Mouse (Mus musculus) MN1 (cell line): ENCODE results near the gene Ttyh1.

Experiments
- DNase-seq: peaks from one replicate; pipeline ENCODE4 v3.0.0-alpha.2; 2016; ENCODE audit warnings: low spot score

The Ttyh1 gene

DNA sequence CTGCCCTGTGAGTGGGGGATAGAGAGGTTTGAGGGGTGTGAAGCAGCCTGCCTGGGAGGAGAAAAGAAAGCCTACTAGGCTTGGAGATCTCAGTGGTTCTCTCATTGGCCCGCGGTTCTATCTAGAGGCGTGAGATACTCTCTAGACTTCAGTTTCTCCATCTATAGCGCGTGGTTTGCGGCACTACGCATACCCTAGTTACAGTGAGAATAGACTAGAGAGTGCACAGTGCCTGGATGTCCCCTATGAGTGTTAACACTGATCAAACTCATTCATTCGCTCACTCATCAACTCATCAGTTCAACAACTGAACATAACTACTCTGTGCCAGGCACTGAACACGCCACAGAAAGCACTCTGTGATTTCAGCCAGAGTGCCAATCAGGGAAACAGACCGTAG is 3.6 kb downstream of the Ttyh1 start:
- DNase-seq, result no peak

DNA sequence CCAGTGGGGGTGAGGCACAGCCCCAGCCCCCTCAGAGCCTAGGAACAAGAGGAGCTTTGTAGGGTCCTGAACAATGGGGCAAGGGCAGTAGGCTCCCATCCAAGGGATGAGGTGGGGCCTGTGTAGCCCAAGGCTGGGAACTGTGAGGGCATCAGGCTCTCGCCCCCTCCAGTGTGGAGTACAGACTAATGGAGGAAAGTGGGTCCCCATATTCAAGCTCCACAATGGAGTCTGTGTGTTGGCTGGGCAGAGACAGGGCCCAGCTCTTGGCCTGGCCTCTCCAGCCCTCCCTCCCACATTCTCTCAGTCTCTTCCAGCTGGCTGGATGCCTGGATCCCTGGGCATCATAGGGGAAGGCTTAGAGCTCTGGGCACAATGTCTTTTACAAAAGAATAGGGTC is 4.5 kb downstream of the Ttyh1 start:
- peak; percentile 48 for DNase-seq

DNA sequence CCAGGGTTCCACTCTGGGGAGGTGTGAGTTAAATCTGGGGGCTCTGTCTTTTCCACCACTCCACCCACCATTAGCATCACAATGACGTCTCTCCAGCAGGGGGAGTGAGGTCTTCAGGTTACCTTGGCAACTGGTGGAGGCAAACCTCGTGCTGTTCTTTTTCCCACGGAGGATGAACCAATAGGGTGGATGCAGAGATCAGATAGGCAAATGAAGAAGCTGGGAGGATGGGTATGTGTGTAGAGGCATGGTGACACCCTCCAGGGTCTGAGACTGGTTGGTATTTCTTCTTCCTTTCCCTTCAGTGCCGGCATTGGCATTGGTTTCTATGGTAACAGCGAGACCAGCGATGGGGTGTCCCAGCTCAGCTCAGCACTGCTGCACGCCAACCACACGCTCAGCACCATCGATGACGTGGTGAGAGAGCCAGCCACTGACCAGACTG is 5.1 kb downstream of the Ttyh1 start:
- peak; percentile 75 for DNase-seq

DNA sequence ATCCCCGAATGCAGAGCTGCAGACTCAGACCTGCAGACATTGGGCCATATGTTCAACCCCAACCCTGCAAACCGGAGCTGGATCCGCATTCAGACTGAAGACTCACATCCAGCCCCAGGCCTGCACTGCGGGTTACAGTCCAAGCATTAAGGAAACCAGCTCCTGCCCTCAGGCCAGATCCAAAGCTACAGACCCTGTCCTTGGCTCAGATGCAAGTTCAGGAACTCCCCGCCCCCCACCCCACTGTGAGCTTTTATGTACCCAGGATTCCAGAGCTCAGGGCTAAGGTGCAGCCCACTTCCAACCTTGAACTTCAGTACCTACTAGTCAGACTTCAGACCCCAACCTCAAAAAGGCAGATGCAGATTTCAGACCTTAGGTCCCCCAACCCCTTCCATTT is 5.6 kb downstream of the Ttyh1 start:
- no peak for DNase-seq

DNA sequence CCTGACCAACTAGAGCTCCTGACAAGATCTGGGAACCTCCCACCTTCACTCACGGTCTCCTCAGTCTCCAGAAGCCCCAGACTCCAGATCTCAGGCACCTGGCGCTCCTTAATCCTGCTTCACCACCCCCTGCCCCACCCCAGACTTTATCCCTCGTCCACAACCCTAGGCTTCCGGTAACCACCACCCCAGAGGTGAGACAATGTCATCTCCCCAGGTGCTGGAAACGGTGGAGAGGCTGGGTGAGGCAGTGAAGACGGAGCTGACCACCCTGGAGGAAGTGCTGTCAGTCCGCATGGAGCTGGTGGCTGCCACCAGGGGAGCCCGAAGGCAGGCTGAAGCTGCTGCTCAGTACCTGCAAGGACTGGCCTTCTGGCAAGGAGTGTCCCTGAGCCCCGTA is 6.1 kb downstream of the Ttyh1 start:
- no peak for DNase-seq

DNA sequence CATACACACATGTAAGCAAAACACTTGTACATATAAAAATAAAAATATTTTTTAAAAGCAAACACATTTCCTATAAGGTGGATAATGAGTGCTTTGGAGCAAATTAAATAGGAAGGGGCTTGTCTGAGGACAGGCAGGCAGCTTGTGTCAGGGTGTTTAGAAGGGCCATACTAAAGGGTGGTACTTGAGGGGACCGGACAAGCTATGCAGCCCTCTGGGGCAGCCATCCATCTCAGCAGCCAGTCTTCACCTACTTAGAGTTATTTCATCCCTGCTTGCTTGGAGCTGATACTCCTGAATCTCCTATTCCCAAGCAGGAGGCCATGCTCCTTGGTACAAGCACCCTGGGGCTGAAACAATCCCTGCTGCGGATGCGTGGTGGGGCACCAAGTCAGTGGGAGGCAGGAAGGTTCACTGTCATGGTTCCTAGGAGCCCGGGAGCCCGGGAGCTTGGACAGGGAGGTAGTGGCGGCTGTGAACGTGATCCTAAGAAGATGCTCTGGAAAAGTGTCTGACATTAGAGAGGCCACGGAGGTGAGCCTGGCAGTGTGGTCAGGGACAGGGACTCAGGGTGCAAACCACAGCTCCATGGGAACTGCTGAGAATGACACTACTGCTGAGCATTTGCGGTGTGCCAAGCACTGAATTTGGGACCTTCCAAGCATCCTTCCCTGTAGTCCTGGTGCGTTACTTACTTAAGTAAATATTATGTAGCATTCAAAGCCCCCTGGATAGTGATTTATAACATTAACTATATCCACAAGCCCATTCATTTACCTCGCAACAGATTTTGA is 8.0 kb downstream of the Ttyh1 start:
- no peak for DNase-seq

DNA sequence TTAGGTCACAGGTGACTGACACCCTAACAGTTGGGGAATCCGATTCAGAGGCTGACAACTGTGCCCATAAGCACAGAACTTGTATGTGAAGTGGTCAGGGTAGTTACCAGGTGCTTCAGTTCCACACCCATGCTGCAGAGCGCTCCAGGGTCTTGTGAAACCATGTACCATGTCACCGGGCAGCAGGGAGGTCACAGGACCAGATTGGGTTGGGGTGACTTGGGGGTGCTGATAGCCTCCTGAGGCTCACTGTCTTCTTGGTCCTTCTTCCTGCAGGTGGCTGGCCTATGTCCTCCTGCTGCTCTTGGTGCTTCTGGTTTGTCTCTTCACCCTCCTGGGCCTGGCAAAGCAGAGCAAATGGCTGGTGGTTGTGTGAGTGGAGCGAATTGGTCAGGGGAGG is 8.7 kb downstream of the Ttyh1 start:
- no peak for DNase-seq

DNA sequence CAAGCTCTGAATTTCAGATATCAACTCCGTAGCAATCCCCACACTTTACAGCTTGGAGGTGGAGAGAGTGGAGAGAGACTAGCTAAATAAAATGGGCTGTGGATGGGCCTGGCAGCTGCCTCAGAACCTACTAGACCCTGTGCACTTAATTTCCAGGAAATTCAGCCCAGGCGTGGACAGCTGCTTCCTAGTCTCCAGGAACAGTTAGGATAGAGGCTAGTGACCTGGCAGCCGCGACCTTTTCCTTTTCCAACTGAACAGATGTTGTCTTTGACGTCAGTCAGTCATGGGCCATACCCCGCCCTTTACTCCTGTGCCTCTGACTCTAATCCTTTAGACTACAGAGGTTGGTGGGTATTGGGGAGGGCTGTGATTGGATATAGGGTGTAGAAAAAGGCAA is 9.7 kb downstream of the Ttyh1 start:
- DNase-seq, result no peak

DNA sequence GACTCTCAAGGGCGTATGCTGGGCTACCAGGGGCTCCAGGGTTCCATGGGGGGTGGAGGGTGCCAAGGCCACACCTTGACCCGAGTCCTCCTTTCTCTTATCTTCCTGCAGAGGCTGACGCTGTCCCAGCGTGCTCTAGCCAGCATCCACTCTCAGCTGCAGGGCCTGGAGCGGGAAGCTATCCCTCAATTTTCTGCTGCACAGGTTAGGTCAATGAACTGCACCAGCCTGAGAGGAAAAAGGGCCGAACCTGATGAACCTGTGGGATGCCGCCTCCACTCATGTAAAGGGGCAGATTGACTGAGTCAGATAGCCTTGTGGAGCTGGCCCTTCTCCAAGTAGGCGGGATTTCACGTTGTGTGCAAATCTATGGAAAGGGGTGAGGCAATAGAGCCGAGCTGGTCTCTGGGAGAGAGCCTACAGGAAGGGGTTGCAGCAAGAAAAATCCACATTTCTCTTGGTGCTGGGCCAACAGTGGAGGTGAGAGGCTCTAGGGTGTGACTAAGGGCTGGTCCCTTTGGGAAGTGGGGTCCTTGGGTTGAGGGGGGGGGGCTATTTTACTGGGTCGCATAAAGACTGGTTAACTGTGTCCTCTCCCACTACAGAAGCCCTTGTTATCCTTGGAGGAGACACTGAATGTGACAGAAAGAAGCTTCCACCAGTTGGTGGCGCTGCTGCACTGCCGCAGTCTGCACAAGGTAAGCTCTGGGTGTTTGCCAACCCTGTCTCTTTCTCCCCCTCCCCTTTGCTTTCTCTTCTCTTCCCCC is 11.7 kb downstream of the Ttyh1 start:
- DNase-seq, result peak; percentile 86

DNA sequence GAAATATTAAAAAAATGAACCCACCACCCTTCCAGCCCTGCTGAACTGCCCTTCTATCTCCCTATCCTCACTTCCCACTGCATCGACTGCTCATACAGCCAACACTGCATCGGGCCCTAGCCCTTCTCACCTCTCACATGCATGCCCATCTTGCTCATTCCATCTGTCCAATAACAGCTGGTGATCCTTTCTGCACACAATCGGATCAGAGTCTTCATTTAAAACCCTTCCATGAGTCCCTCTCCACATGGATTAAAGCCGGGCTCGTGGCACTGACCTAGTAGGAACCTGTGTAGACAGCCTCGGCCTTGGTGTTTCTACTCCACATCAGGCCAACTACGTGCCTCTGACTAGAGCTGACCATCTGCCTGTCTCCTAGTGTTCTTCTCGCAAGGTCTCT is 12.8 kb downstream of the Ttyh1 start:
- DNase-seq, result no peak

DNA sequence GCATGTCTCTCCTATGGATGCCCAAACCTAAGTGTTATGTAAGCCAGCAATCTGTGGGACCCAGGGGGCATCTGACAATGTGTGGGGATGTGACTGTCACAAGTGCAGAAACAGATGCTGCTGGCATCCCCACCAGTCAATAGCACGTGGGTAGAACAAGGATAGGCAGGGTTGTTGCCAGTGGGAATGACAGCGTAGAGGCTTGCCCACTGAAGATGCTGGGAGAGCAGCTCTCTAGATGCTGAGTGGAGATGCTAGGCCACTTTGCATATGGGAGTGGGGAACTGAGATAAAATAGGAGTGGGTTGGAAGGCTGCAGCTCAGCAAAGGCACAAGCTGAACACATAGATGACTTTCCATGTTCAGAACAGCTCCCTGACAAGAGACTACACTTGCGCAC is 13.4 kb downstream of the Ttyh1 start:
- DNase-seq, result no peak

DNA sequence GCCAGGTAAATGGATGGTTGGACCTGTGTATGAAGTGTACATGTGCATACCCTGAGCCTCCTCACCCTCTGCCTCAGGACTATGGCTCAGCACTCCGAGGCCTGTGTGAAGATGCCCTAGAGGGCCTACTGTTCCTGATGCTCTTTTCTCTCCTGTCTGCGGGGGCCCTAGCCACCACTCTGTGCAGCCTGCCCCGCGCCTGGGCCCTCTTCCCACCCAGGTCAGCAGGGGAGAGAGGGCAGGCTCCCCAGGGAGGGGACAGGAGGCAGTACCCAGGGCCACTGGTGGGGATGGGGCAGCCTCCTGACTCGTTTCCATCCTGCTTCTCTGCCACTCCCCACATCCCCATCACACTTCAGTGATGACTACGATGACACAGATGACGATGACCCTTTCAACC is 13.8 kb downstream of the Ttyh1 start:
- DNase-seq, result no peak

DNA sequence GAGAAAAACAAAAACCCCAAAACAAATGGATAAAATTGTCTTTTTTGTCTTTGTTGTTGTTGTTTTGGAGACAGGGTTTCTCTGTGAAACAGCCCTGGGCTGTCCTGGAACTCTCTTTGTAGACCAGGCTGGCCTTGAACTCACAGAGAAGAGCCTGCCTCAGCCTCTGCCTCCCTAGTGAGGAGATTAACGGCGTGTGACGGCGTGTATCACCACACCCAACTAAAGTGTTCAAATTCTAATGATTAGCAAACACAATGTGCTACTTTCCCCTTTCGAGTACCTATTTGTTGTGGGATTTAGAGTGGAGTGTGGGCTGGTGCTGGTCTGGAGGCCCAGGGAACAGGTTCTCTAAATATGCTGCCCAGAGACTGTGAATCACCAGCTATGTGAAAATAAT is 15.7 kb downstream of the Ttyh1 start:
- no peak for DNase-seq

DNA sequence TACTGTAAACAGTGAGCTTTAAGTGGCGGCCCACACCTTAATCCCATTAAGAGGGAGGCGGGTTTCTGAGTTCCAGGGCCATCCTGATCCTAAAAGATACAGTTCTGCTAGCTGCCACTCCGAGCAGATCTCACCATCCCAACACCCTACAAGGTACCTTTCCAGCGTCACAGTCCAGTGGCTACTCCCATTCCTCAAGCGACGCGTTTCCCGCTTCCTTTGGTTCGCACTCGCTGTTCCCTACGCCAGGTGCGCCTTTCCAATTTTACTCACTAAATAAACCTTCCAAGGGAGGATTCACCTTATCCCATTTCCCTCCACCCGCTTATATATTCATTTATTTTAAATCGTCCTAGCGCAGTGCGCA is 17.2 kb downstream of the Ttyh1 start:
- no peak for DNase-seq

DNA sequence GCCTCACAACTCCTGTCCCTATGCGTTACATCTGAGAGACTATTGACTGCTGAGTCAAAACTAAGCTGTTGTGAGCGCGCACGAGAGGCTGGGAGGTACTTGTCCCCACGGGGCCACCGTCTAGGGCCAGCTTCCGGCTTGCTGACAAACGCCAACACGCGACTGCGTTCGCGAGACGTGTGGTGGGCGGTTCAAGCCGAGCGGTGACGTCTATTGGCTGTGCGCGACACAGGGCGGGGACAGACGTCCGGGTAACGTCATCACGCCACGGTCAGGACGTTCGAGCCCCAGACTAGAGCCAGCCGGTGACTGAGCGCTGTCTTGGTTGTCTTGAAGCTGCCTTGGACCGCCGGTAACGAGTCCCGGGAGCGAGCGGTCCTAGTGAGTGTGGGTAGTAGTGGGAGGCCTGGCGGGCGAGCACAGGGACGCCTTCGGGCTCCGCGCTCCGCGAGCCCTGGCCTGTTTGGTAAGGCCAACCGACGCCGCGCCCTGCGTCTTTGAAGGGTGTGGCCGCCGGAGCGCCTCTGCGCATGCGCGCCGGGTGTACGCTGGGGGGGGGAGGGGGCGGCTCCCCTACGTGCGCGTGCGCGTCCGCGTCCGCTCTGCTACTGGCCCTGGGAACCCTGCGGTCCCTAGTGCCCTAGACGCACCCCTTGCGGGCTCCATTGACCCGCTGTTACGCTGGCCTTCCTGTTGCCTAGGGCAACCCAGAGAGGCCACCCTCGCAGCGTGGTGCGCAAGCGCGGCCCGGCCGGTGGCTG is 17.7 kb downstream of the Ttyh1 start, which contains the start of gene Leng8:
TSS of gene Leng8 (plus strand) at position 269 of the 761 bp plus-strand sequence.
- DNase-seq, result peak; percentile 97

DNA sequence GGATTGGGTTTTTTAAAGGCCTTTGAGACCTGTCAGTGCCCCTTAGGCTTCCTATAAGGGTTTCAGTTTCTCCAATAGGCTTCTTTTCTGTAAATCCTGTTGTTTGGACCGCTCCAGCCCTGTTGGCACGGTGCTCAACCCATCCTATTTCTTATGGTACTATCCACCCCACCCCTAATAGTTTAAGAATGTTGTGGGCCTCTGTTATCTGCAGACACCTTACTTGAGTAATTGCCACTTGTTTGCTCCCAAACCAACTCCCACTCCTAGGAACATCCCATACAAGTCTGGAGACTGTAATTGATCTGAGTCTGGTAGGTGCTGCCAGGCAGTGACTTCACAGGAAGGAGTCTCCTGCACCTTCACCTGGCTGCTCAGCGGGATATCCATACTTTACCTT is 18.5 kb downstream of the Ttyh1 start:
- DNase-seq, result no peak

DNA sequence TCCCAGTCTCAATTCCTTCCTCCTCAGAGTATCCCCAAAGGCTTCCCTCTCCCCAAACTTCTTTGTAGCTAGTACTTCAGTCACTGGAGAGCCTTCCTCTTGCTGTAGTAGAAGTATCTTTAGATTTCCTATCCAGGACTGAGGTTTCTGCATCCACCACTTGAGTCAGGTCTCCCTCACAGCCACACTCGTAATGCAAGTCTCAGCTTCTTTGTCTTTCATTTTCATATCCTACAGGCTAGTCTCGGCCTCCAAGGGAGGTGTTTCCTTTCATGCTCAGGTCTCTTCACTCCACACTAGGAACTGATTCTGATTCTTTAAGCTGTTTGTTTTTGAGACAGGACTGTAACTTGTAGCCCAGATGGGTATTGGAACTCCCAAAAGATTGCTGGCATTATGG is 19.0 kb downstream of the Ttyh1 start:
- no peak for DNase-seq

DNA sequence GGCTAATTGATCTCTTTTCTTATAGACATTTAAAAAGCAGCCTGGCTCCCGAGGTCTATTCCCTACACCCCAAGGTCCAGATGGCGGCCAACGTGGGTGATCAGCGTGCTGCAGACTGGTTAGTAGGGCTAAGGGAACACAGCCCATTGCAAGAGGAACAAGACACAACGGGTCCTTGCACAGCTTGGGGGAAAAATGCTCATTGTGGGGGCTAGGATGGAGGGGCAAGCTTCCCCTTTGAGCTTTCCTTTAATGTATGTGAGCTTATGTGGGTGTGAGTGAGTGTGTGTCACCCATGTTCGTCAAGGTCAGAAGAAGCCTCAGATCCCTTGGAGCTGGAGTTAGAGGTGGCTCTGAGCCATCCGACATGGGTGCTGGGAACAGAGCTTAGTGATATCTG is 19.5 kb downstream of the Ttyh1 start:
- DNase-seq, result no peak

DNA sequence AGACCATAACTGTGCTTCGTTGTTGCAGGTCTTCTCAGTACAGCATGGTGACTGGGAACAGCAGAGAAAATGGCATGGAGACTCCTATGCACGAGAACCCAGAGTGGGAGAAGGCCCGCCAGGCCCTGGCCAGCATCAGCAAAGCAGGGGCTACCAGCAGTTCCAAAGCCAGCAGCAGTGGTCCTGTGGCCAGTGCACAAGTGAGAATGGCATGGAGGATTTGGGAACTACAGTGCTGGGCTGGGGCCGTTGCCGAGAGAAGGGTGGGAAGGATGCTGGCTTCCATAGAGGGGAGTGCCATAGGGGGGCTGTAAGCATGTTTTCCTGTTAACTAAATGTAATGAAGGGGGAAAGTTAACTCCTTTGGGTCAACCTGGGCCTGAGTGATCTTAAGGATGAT is 20.2 kb downstream of the Ttyh1 start:
- no peak for DNase-seq

DNA sequence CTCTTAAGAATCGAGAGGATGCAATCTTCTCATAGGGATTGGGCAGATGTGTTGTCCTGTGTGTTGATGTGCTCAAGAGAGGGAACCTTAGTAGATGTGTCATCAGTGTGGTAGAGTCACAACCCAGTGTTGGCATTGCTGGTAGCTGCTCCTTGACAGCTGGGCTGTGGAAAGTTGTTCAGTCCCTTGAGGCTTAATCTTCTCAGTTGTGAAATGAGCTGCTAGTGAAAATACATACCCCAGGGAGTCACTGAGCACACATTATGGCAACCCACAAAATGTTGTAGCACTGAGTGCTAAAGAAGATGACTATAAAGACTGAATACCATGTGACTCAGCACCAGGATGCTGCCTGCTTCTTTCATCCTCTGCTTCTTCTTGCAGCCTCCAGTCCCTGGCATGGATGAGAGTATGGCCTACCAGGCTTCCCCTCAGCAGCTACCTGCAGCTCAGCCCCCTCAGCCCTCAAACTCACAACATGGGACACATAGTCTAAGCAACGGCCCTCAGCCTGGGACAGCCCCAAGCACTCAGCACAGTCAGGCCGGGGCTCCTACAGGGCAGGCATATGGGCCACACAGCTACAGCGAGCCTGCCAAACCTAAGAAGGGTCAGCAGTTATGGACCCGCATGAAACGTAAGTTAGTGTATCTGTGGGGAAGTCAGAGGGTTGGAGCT is 22.6 kb downstream of the Ttyh1 start:
- no peak for DNase-seq

DNA sequence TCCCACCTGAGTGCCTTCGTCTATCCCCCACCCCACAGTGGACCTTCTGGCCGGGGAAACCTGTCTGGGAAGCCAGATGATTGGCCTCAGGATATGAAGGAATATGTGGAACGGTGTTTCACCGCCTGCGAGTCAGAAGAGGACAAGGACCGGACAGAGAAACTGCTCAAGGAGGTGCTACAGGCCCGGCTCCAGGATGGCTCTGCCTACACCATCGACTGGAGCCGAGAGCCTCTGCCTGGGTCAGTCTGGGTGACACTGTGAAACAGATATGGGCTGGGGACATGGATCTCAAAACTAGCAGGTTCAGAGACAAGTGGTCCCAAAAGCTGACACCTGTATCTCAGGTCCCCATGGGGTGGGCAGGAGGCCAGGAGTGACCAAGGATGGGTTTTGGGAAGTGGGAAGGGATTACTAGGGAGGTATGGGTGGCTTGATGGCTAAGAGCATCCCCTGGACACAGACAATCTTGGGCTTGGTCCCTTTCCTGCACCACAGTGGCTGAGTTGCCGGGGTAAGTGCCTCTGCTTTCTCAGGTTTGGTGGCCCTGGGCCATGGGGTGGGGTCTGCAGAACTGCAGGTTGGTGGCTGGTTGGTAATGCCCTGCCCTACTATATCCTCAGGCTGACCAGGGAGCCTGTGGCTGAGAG is 23.7 kb downstream of the Ttyh1 start:
- no peak for DNase-seq

DNA sequence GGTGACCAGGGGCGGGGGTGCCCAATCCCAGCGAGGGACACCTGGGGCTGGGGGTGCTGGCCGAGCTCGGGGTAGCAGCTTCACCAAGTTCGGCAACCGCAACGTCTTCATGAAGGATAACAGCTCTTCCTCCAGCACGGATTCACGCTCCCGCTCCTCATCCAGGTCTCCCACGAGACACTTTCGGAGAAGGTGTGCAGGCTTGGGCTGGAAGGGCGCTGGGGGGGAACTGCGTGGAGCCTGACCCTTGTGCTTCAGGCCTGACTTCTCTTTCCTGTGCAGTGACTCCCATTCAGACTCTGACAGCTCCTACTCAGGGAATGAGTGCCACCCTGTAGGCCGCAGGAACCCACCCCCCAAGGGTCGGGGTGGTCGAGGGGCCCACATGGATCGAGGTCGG is 24.3 kb downstream of the Ttyh1 start:
- no peak for DNase-seq
